Mouse (Mus musculus) right cerebral cortex, adult 2 months (tissue): ENCODE data around the gene Sumf2.
"Not testable (repeated sequence)": the region's sequence is repeated elsewhere in the genome, so short reads cannot be mapped to it uniquely, and the experiment has no call there.

Experiments
- DNase-seq, 2 experiments: peaks; one replicate each; pipeline ENCODE4 v3.0.0; 2021 to 2022; ENCODE audit warnings: low spot score in 2 of 2

Gene Sumf2

GRCm38 (mm10) chr5:129846752-129847557, at the start of gene Sumf2:
Sumf2 (plus strand) TSS chr5:129846986.
- DNase-seq: peak; percentile 95 to 97

DNA sequence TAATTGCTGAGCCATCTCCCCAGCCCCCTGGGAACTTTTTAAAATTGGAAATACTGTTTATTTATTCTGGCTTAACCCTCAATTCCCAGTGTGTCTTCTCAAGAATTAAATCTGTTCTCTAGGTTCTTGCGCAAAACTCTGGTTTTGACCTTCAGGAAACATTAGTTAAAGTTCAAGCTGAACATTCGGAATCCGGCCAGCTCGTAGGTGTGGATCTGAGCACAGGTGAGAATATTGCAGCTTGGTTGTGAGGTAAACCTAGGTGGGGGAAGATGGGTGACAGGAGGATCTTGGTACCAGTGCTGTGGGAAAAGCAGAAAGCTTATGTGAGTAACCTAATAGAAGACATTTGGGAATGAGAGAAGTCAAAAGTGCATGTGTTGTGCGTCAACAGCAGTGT, 1.9 kb upstream of the Sumf2 start:
- no peak for DNase-seq

DNA sequence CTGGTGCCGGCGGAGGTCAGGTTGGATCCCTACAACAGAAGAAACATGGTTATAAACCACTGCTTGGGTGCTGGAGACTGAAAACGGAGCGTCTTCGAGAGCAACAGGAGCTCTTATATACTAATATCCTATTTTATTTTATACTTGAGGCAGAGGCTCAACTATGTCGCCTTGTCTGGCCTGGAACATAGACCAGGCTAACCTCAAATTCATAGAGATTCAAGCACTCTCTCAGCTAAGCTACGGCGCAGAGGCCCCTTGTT, 703 bp downstream of the Sumf2 start:
- no peak for DNase-seq

GRCm38 (mm10) chr5:129855163-129855562, 8.4 kb downstream of the Sumf2 start:
- DNase-seq: no peak

- no peak for DNase-seq
Observed at GRCm38 (mm10) chr5:129856414-129856813, 9.6 kb downstream of the Sumf2 start.

DNA sequence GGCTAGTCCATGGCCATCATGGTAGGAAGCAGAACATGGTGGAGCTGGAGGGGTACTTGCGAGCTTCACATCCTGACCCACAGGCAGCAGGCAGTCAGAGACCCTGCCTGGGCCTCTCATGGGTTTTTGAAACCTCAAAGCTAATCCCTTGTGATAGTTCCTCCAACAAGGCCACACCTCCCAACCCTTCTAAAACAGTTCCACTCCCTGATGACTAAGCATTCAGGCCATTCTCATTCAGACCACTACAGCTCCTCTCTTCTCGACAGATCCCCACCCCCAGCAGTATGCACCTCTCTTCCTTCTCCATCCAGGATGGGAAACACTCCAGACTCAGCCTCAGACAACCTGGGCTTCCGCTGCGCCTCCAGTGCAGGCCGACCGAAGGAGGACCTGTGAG, 15.5 kb downstream of the Sumf2 start:
- DNase-seq: no peak

GRCm38 (mm10) chr5:129864467-129864866, 17.7 kb downstream of the Sumf2 start:
- peak; percentile 47 to 51 for DNase-seq

DNA sequence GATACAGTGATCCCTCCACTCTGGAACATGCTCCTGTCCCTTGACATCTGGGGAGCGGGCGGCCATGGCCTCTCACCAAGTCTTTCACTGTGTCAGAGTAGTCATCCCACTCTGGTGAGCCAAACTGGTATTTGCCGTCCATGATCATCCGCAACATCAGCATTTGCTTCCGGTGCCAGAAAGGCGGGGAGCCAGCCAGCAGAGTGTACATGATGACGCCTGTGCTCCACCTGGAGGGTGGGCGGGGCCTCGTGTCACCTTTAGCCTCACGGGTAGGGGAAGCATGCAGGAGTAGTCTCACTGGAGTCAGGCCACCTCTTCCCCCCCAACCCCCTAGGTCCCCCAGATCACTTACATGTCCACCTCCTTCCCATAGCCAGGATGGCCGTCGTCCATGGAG, 19.1 kb downstream of the Sumf2 start:
- no peak for DNase-seq

GRCm38 (mm10) chr5:129869238-129869995, 22.6 kb downstream of the Sumf2 start:
- DNase-seq: no peak

GRCm38 (mm10) chr5:129871238-129871637, 24.5 kb downstream of the Sumf2 start:
- no peak for DNase-seq

- no peak for DNase-seq
Observed at GRCm38 (mm10) chr5:129873942-129874341, 27.2 kb downstream of the Sumf2 start.

DNA sequence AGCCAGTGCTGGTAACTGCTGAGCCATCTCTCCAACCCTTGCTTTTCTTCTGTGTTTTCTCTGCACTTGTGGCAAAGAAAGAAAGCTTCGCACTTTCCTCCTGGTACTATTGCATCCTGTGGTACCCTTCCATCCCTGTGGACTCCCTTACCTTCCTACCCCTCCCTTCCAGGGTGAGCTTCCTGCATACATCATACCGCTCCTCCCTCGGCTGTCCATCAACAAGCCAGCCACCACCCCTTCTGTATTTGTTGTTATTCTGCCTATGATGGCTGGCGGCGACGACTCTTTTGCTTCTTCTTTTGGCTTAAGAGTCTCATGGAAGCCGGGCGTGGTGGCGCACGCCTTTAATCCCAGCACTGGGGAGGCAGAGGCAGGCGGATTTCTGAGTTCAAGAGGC, 28.3 kb downstream of the Sumf2 start:
- DNase-seq: no peak

DNA sequence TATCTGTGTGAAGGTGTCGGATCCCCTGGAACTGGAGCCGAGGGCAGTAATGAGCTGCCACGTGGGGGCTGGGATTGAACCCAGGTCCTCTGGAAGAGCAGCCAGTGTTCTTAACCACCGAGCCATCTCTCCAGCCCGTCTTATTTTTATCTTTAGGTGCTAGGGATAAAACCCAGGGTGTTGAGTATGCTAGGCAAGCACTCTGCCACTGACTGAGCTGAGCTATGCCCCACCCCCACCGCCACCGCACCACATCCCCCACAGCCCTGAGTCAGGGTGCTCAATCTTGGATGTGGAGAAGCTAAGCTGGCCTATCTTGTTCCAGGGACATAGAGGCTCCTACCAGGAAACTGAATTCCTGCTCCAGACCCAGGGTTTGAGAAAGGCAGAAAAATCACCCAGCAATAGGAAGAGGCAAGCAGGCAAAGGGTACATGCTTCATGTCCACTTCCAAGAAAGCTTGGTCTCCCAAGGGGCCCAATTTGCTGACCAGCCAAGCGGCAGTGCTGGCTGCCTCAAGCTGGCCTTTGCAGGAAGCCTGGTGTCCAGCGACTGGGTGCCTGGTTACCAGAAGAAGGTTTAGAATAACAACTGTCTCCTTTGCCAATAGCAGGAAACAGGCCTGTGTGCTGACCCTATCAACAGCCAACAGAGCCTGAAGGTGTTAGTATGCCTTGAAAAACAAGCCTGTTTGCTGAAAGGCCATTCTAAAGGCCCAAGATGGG, 31.1 kb downstream of the Sumf2 start:
- DNase-seq: peak in 1 of 2 experiments; percentile 35

- DNase-seq: peak; percentile 35 to 37
Observed at GRCm38 (mm10) chr5:129878946-129879345, 32.2 kb downstream of the Sumf2 start.

- DNase-seq: no peak
Observed at GRCm38 (mm10) chr5:129879888-129880287, 33.1 kb downstream of the Sumf2 start.

DNA sequence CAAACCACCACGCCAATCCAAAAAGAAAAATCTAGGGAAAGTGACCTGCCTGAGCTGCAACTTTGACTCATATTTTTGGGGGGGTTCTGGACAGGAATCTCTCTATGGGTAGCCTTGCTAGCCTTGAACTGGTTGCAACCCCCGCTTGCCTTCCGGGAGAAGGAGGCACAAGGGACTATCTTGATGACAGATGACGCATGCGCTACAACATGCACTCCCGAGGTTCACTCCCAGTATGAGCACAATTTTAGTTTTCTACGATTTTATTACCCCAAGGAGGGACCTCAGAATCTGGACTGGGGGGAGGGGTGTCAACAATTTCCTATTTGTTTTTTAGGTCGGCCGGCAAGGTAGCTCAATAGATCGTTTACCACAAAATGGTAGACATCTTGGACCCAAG, 39.5 kb downstream of the Sumf2 start:
- no peak for DNase-seq

DNA sequence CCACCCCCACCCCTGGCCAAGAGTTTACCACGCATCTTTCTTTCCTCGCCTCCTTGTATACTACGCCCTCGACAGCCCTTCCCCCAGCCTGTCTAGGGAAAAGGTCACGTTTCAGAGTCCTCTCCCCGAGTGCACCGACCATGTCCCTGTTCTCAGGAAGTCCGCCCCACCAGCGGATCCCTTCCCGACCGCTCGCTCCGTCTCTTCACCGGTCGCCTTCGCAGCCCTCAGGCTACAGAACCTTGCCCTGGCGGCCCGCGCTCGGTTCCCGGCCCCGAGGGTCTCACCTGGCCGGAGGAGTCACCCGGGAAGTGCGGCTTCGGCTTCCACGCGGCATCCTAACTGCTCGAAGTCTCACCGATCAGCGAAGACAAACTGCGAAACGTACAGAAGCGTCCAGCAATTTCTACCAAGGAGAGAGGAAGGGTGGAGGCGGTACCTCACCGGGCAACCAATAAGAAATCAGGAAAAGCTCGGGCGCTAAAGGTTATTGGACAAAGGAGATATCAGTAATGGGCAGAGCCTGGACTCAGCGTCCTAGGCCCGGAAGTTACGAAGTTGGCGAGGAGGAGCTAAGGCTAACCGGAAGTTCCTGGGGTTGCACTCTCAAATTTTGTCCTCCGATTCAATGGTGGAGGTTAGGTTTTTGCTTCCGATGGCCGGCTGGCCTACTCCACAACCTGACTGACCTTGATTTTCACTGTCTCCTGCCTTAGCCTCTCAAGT, 40.3 kb downstream of the Sumf2 start, which contains the start of gene Chchd2:
Chchd2 (minus strand) TSS at position 560 of the 726 bp plus-strand sequence.
- peak; percentile 96 for DNase-seq

DNA sequence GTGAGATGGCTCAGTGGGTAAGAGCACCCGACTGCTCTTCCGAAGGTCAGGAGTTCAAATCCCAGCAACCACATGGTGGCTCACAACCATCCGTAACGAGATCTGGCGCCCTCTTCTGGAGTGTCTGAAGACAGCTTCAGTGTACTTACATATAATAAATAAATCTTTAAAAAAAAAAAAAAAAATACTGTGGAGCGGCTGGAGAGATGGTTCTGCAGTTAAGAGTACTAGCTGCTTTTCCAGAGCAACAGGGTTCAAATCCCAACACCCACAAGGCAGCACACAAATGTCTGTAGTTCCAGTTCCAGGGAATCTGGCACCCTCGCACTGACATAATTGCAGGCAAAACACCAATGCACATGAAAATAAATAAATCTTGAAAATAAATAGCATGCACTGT, 43.6 kb downstream of the Sumf2 start:
- DNase-seq: not testable (repeated sequence)

GRCm38 (mm10) chr5:129895198-129896088, 48.7 kb downstream of the Sumf2 start, which contains the start of gene Zbed5:
Zbed5 (plus strand) TSS chr5:129895723.
- DNase-seq: peak; percentile 91 to 93

- DNase-seq: no peak
Observed at GRCm38 (mm10) chr5:129898449-129898848, 51.7 kb downstream of the Sumf2 start, which contains the start of gene Phkg1. Phkg1 (minus strand) TSS chr5:129898549.

DNA sequence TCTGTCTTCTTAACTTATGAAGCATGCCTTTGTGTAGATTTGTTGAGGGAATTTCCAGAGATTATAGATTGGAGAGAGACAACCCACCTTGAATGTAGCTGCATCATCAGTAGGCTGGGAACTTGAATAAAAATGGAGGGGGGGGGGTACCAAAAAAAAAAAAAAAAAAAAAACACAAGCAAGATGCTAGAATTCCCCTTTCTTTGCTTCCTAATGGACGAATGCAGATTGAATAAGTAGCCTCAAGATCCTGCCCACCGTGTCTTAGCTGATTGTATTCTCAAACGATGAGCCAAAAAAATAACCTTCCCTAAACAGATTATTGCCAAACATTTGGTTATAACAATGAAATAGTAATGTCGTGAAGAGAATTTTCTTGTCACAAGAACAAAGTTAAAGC, 61.0 kb downstream of the Sumf2 start:
- no peak for DNase-seq
